Mouse (Mus musculus): ENCODE measurements at regions not wholly inside any gene's neighbourhood (a gene's known extent, or its start where the extent isn't known, plus 50 kb on each side); places are given as distances from the start of the nearest gene placed in this dataset.
"Not testable (repeated sequence)": the region's sequence is repeated elsewhere in the genome, so short reads cannot be mapped to it uniquely, and the experiment has no call there.

GRCm38 (mm10) chr6:6295551-6295950, 78.6 kb upstream of the Slc25a13 start:
- not testable (repeated sequence) for TF ChIP-seq CTCF (IDR thresholded peaks at IDR 0.05; ENCODE audit: low read depth, low read length); EP300 (IDR thresholded peaks at IDR 0.05; ENCODE audit: insufficient read depth, low read depth, low read length); POLR2A (IDR thresholded peaks at IDR 0.05; ENCODE audit: insufficient read depth, low read length)
